Mouse (Mus musculus): ENCODE results near the gene T. TPM values are rescaled to one million over a fixed set of nuclear protein-coding genes. Genes with fewer than 3 reads are reported as not detected.
A peak's percentile ranks its signal among the peaks of the same experiment; 100 is the strongest.

The T gene
- polyA plus RNA-seq, 1 experiment: 12.5 TPM

DNA sequence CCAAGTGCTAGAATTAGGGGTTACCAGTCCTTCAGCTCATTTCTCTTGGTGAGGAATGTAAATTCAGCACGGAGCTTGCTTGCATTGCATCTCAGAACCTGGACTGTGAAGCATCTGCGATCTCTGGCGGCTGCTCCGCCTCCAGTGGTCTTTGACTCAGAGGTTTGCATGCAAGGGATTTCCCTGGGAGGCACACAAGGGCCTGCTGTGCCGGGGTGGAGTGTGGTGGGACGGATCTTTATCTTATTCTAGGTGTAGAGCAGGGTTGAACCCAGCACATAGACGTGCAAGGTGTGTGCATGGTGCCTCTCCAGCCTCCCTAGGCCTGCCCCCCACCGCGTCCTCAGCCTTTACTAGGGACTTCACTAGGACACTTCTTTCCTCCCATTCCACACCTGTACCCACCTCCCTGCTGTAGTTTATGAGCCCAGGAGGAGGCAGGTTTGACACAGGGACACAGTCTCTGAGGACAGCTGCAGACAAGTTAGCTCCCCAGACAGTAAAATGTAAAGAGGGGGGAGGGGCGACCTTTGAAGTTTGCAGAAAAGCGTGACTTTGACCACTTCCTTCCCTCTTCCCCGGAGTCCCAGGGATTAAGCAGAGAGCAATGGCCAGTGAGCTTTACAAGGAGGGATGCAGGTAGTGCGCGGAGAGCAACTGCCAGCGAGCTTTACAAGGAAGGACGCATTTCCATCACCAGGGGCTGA, 25.5 kb upstream of the T start:
- H3K9ac ChIP-seq (ENCODE audit: low read depth, poor library complexity, severe bottlenecking): peak overlapping the region; percentile 4; the same call in 1 of the 2 replicates

DNA sequence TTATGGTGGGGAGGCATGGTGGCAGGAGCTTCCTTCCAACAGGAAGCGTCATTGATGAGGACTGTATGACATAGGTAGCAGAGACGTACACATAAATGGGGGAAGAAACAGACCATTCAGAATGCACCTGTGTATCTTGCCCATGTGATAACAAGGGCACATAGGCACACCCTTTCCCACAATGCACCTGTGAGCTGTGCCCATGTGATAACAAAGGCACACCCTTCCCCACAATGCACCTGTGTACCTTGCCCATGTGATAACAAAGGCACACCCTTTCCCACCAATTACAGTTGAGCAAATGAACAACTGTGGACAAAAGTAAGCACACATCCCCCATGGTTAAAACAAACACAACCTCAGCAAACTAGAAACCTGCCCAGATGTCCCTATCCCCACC, 23.9 kb upstream of the T start:
- H3K9me3 ChIP-seq (replicated peaks; ENCODE audit: control insufficient read depth, insufficient read depth, low read length, poor library complexity, severe bottlenecking): peaks cover 3% of the 10 kb centered on the region; the same call in 1 of the 2 replicates
- no peaks in the 10 kb centered on the region for H3K27me3 ChIP-seq (ENCODE audit: control insufficient read depth, insufficient read depth, low read length, poor library complexity, severe bottlenecking)
- no peak overlapping the region for H3K27ac ChIP-seq (ENCODE audit: insufficient read depth, low read length)
- no peak overlapping the region for H3K4me3 ChIP-seq (ENCODE audit: low read depth, low read length)
- TF ChIP-seq POLR2A (IDR thresholded peaks at IDR 0.05; ENCODE audit: insufficient read depth, low read length): no peak
- no peak for TF ChIP-seq EP300 (IDR thresholded peaks at IDR 0.05; ENCODE audit: insufficient read depth, low read depth, low read length)
- no peak for TF ChIP-seq CTCF (IDR thresholded peaks at IDR 0.05; ENCODE audit: low read depth, low read length)
- H3K36me3 ChIP-seq (ENCODE audit: control insufficient read depth, insufficient read depth, low read length, poor library complexity, severe bottlenecking): no peaks in the 10 kb centered on the region
- no peak overlapping the region for H3K9ac ChIP-seq (ENCODE audit: low read depth, poor library complexity, severe bottlenecking)
- peaks cover 4% of the 10 kb centered on the region for H3K4me1 ChIP-seq (ENCODE audit: control insufficient read depth, insufficient read depth, low read length)

More for the DNA sequence above, 25.5 kb upstream of the T start:
- Histone ChIP-seq H3K9me3 (replicated peaks; ENCODE audit: control insufficient read depth, insufficient read depth, low read length, poor library complexity, severe bottlenecking) (peaks cover 3% of the 10 kb centered on the region; the same call in 1 of the 2 replicates), H3K36me3 (ENCODE audit: control insufficient read depth, insufficient read depth, low read length, poor library complexity, severe bottlenecking) (no peaks in the 10 kb centered on the region), H3K4me1 (ENCODE audit: control insufficient read depth, insufficient read depth, low read length) (no peaks in the 10 kb centered on the region), H3K27me3 (ENCODE audit: control insufficient read depth, insufficient read depth, low read length, poor library complexity, severe bottlenecking) (no peaks in the 10 kb centered on the region), H3K27ac (ENCODE audit: insufficient read depth, low read length) (peak overlapping the region; percentile 10), H3K4me3 (ENCODE audit: low read depth, low read length) (no peak overlapping the region)
- TF ChIP-seq POLR2A (IDR thresholded peaks at IDR 0.05; ENCODE audit: insufficient read depth, low read length) (no peak), CTCF (IDR thresholded peaks at IDR 0.05; ENCODE audit: low read depth, low read length) (no peak), EP300 (IDR thresholded peaks at IDR 0.05; ENCODE audit: insufficient read depth, low read depth, low read length) (no peak)

DNA sequence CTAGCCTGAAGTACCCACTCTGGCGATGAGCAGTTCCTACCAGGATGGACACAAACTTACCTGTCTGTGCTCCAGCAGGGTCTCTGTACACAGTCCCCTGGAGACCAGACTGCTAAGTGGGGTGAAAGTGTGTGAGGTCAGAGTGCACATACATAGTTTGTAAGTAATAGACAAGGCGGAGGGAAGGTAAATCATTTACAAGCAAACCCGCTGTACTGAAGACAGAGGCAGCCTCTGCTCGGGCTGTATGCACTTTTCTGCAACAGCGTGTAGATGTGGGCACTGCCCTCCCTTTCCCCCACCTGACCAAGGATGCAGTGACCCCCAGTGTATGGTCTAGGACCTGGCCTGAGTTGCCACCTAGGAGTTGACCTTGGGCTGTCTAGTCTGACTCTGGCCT, 20.6 kb upstream of the T start:
- H3K27me3 ChIP-seq (ENCODE audit: control insufficient read depth, insufficient read depth, low read length, poor library complexity, severe bottlenecking): no peaks in the 10 kb centered on the region
- no peak for TF ChIP-seq EP300 (IDR thresholded peaks at IDR 0.05; ENCODE audit: insufficient read depth, low read depth, low read length)
- no peak for TF ChIP-seq CTCF (IDR thresholded peaks at IDR 0.05; ENCODE audit: low read depth, low read length)
- no peak for TF ChIP-seq POLR2A (IDR thresholded peaks at IDR 0.05; ENCODE audit: insufficient read depth, low read length)
- no peak overlapping the region for H3K4me3 ChIP-seq (ENCODE audit: low read depth, low read length)

DNA sequence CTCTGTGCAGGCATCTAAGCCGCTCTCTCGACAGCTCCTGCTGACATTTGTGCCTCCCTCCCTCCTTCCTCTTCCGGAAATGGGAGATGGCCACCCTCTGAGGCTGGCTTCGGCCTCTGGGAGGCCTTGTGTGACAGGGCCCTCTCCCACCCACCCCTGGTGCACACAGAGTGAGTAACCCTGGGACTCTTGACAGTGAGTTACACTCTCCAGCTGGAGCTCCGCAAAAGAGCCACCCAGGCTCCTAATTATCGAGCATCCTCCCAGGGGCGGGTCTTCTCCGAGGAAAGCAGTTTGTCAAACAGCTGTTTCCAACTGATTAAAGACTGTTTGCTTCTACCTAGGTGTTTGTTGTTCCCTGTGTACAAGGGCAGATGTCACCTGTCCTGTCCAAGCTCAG, 18.7 kb upstream of the T start:
- no peaks in the 10 kb centered on the region for H3K9me3 ChIP-seq (replicated peaks; ENCODE audit: control insufficient read depth, insufficient read depth, low read length, poor library complexity, severe bottlenecking)
- H3K27me3 ChIP-seq (ENCODE audit: control insufficient read depth, insufficient read depth, low read length, poor library complexity, severe bottlenecking): no peaks in the 10 kb centered on the region
- no peak overlapping the region for H3K9ac ChIP-seq (ENCODE audit: low read depth, poor library complexity, severe bottlenecking)
- TF ChIP-seq CTCF (IDR thresholded peaks at IDR 0.05; ENCODE audit: low read depth, low read length): no peak
- TF ChIP-seq POLR2A (IDR thresholded peaks at IDR 0.05; ENCODE audit: insufficient read depth, low read length): no peak
- TF ChIP-seq EP300 (IDR thresholded peaks at IDR 0.05; ENCODE audit: insufficient read depth, low read depth, low read length): no peak
- peaks cover 7% of the 10 kb centered on the region for H3K4me1 ChIP-seq (ENCODE audit: control insufficient read depth, insufficient read depth, low read length)
- no peak overlapping the region for H3K27ac ChIP-seq (ENCODE audit: insufficient read depth, low read length)
- no peak overlapping the region for H3K4me3 ChIP-seq (ENCODE audit: low read depth, low read length)
- no peaks in the 10 kb centered on the region for H3K36me3 ChIP-seq (ENCODE audit: control insufficient read depth, insufficient read depth, low read length, poor library complexity, severe bottlenecking)

More for the DNA sequence above, 20.6 kb upstream of the T start:
- no peaks in the 10 kb centered on the region for H3K9me3 ChIP-seq (replicated peaks; ENCODE audit: control insufficient read depth, insufficient read depth, low read length, poor library complexity, severe bottlenecking)
- H3K27ac ChIP-seq (ENCODE audit: insufficient read depth, low read length): no peak overlapping the region
- H3K4me1 ChIP-seq (ENCODE audit: control insufficient read depth, insufficient read depth, low read length): peaks cover 7% of the 10 kb centered on the region
- H3K36me3 ChIP-seq (ENCODE audit: control insufficient read depth, insufficient read depth, low read length, poor library complexity, severe bottlenecking): no peaks in the 10 kb centered on the region
- no peak overlapping the region for H3K9ac ChIP-seq (ENCODE audit: low read depth, poor library complexity, severe bottlenecking)

DNA sequence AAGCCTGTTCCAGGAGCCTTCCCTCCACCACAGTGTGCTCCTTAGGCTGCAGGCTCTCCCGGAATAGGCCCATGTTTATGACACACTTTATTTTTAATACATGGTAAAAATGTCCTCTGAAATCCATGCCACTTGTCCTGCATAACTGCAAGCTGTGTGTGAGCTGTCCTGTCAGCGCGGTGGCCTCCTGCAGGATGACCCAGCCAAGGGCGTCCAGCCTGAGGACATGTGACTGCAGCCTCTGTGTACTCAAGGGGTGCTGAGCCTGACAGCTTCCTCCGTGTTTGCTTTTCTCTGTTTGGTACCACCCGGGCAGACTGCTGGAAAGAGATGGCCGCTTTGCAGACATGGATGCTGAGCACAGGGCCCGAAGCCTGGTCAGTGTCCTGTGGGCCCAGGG, 17.4 kb upstream of the T start:
- H3K4me1 ChIP-seq (ENCODE audit: control insufficient read depth, insufficient read depth, low read length): peaks cover 7% of the 10 kb centered on the region
- no peaks in the 10 kb centered on the region for H3K36me3 ChIP-seq (ENCODE audit: control insufficient read depth, insufficient read depth, low read length, poor library complexity, severe bottlenecking)
- H3K27me3 ChIP-seq (ENCODE audit: control insufficient read depth, insufficient read depth, low read length, poor library complexity, severe bottlenecking): no peaks in the 10 kb centered on the region
- H3K27ac ChIP-seq (ENCODE audit: insufficient read depth, low read length): no peak overlapping the region
- H3K4me3 ChIP-seq (ENCODE audit: low read depth, low read length): no peak overlapping the region
- no peaks in the 10 kb centered on the region for H3K9me3 ChIP-seq (replicated peaks; ENCODE audit: control insufficient read depth, insufficient read depth, low read length, poor library complexity, severe bottlenecking)
- H3K9ac ChIP-seq (ENCODE audit: low read depth, poor library complexity, severe bottlenecking): no peak overlapping the region
- no peak for TF ChIP-seq EP300 (IDR thresholded peaks at IDR 0.05; ENCODE audit: insufficient read depth, low read depth, low read length)

DNA sequence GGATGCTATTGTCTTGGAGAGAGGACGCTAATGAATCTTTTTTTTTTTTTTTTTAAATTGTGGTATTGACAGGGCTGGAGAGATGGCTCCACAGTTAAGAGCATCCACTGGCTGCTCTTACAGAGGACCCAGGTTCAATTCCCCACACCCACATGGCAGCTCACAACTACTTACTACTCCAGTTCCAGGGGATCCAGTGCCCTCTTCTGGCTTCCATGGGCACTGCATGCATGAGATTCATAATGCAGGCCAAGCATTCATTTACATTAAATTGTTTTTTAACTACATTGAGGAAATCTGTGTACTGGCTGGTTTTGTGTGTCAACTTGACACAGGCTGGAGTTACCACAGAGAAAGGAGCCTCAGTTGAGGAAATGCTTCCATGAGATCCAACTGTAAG, 13.5 kb upstream of the T start:
- Histone ChIP-seq H3K4me3 (ENCODE audit: low read depth, low read length) (no peak overlapping the region), H3K27ac (ENCODE audit: insufficient read depth, low read length) (no peak overlapping the region), H3K9me3 (replicated peaks; ENCODE audit: control insufficient read depth, insufficient read depth, low read length, poor library complexity, severe bottlenecking) (no peaks in the 10 kb centered on the region), H3K27me3 (ENCODE audit: control insufficient read depth, insufficient read depth, low read length, poor library complexity, severe bottlenecking) (no peaks in the 10 kb centered on the region), H3K4me1 (ENCODE audit: control insufficient read depth, insufficient read depth, low read length) (peaks cover 3% of the 10 kb centered on the region), H3K36me3 (ENCODE audit: control insufficient read depth, insufficient read depth, low read length, poor library complexity, severe bottlenecking) (no peaks in the 10 kb centered on the region), H3K9ac (ENCODE audit: low read depth, poor library complexity, severe bottlenecking) (no peak overlapping the region)
- TF ChIP-seq EP300 (IDR thresholded peaks at IDR 0.05; ENCODE audit: insufficient read depth, low read depth, low read length): no peak
- TF ChIP-seq CTCF (IDR thresholded peaks at IDR 0.05; ENCODE audit: low read depth, low read length): peak; percentile 52
